Mouse (Mus musculus) right cerebral cortex, postnatal 14 days (tissue): ENCODE measurements around the gene BC107364.
"Not testable (repeated sequence)": the region's sequence is repeated elsewhere in the genome, so short reads cannot be mapped to it uniquely, and the experiment has no call there.

Experiments used
- DNase-seq: peaks from one replicate; pipeline ENCODE4 v3.0.0; 2022

BC107364 gene

DNA sequence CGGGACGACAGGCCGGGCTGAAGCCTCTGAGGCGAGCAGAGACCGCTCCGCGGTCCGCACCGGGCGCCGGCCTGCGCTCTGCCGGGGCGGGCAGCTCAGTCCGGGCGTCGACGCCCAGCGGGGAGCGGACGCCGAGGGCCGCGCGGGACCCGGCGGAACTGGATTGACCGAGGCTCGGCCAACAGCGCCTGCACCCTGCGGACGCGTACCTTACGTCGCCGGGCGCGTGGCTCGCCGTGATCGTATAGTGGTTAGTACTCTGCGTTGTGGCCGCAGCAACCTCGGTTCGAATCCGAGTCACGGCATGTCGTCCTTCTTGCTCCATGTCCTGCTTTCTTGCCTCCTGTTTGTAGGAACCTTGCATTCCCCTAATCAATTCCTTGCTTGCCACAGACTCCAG is at the start of gene BC107364:
Gene BC107364 (minus strand): TSS at position 45 of the 400 bp plus-strand sequence.
- DNase-seq: not testable (repeated sequence)

DNA sequence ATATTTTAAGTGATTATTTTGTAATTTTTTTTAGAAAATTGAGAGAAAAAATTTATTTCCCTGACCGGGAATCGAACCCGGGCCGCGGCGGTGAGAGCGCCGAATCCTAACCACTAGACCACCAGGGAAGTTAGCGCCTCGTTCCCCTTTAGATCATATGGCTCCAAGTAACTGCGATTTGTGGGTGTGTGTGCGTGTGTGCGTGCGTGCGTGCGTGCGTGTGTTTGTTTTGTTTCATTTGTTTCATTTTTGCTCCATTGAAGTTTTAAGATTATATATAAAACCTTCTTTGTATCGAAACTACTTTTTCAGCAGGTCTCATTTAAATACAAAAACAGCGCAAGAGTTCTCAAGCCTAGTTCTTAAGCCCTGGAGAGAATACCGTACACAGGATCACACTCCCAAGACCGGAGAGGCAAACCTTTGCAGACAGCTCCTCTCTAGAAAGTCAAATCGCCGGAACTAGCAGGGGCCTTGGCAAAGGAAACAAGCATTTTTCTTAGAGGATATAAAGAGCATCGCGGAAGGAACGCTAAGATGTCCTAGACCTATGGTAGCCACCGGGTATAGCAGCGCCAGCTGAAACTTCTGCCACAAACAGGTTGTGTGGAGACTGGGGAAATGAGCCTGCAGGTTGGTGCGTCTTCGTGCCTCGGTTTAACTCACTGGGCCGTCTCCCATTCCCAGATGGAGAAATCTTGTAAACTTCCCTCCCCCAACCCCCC is 49.4 kb upstream of the BC107364 start:
- DNase-seq: peak; percentile 82

DNA sequence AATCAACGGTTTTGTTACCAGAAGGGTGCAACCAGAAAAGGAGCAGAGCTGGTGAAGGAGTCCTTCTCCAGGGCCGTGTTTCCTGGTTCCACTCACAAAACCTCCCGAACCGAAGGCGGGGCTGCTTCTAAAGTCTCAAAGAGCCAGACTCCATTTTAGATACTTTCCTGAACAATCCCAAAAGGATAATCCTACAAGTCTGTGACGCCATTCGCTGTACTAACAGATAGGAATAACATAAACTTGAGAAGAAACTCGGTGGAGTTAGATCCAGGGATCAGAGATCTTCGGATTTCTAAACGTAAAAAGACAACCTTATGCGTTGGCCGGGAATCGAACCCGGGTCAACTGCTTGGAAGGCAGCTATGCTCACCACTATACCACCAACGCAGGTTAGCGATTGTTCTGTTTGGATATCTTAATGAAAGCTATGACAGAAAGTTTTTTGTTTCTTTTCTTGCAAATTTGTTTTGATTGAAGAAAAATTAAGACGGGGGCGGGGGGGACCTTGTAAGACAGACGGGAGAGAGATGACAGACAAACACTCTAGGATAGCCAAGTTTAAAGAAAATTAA is 48.7 kb upstream of the BC107364 start:
- peak; percentile 85 for DNase-seq

DNA sequence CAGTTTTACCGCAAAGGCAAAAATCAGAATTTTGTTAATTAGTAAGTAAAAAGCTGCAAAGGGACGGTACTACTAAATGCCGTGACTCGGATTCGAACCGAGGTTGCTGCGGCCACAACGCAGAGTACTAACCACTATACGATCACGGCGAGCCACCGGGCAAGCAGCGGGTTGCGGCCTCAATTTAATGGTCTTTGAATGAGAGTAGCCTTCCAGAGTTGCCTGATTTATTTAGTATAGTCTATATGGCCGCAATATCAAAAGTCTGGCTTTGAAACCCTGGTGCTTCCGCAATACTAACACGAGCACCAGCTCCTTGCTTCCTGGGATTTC is 48.1 kb upstream of the BC107364 start:
- peak; percentile 89 for DNase-seq

DNA sequence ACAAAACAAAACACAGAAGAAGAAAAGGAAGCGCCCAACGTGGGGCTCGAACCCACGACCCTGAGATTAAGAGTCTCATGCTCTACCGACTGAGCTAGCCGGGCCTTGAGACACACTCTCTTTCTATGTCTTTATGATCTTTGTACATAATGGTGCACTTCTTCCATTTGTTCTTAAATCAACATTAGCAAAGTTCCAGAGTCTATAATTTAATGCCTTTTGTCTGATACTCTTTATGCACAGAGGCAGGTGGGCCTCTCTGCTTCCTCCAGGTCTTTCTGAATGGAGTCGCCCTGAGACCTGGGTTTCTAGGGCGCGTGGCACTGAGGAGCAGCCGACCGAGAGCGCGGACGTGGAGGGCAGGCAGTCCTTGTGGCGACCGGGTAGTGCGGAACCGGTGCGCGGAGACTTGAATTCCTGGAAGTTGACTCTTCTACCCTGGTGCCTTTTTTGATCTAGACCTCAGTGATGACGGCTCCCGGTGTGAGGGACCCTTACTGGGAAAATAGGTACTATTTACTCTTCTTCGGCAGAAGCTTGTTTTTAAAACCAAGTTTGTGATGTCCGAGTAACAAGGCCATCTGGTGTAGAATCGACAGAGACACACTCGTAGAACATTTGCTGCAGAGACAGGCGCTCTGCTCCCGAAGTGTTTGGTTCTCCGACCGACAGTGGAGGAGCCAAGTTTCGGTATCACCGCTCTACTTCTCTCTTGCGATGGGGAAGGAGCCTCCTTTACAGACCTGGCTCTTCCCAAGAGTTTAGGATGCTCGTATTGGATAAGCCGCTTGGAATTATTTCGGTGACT is 47.6 kb upstream of the BC107364 start:
- peak; percentile 71 for DNase-seq

DNA sequence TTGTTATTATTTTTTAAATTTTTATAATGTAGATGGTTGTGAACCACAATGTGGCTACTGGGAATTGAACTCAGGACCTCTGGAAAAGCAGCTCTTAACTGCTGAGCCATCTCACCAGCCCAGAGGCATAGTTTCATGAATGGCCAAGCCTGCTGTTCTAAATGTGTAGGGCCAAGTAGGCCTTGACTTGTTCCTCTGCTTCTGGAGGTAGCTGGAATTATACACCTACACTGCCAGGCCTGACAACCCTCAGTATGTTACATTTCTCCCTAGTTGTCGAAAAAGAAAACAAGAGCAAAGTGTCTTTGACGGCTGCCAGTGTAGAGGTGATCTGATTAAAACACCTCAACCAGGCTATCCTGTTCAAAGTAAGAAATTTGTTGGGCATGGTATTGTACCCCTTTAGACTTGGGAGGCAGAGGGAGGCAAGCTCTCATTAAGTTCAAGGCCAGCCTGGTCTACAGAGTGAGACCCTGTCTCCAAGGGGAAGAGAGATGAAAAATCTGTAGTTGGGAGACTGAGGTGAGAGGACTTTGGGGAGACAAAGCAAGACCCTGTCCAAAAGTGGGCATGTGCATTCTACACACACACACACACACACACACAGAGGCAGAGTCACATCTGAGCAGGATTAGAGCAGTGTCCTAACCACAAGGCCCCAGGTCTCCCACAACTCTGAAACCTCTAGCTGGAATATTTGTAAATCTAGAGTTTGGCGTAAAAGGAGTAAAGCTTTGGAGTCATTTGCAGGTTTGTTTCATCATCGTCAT is 46.6 kb upstream of the BC107364 start:
- DNase-seq: no peak

DNA sequence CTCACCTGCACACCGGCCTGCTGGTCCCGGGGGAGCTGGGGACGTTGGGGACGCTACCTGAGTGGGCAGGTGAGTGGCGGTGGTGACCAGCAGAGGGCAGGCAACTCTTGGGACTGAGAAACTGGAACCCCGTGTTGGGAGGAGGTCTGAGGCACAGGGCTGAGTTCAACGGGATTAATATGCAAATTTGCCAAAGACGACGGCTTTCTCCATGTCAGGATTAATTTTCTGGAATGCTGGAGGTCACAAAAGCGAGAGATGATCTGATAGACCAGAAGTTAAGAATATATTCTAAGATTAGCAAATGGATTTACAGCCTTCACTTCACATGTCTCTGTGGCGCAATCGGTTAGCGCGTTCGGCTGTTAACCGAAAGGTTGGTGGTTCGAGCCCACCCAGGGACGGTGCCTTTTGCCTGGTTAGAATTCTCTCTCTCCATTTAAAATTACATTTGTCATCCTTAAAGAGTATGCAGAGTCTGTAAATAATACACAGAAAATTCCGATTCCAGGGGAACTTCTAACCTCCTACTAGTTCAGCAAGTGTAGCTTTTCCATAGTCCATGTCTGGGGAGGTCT is 45.4 kb upstream of the BC107364 start:
- peak; percentile 80 for DNase-seq

DNA sequence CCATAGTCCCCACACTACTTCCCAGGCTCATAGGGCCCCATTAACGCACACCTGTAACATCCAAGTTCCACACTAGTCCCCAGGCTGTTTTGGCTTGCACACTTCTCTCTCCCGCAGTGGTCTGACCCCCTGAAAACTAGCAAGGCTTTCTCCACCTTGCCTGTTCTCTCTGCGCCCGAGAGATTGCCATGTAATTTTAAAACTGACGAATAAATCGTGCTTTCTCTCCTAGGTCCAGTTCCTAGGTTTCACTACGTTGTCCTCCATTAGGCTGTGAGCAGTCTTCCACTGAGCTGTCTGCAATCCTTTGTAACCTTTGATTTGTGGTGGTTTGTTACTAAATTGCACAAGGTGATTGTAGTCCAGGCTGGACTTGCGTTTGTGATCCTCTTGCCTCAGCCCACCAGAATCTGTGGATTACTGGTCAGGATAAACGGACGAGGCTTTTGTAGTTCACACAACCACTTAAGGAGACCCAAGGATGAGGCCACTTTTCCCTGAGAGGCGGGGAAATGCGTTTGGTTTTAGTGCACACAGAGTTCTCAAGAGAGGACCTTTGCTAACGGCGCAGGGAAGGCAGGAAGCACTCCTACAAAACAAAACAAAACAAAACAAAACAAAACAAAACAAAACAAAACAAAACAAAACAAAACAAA is 44.6 kb upstream of the BC107364 start:
- not testable (repeated sequence) for DNase-seq

DNA sequence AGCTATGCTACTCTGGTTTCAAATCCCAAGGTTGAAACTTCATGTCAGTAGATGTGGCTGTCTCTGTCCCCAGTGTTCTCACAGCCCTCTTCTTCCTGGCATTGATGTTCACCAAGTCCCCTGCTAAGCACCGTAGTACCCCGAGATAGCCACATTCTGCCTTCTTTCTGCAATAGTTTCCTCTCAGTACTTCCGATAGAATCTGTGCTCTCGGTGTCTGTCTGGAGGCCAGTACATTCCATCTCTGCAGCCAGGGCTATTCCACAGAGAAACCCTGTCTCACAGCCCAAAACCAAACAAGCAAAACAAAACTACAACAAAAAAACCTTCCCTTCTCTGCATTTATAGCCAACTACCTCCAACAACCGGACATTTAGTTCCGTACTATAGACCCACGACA is 44.1 kb upstream of the BC107364 start:
- DNase-seq: no peak

DNA sequence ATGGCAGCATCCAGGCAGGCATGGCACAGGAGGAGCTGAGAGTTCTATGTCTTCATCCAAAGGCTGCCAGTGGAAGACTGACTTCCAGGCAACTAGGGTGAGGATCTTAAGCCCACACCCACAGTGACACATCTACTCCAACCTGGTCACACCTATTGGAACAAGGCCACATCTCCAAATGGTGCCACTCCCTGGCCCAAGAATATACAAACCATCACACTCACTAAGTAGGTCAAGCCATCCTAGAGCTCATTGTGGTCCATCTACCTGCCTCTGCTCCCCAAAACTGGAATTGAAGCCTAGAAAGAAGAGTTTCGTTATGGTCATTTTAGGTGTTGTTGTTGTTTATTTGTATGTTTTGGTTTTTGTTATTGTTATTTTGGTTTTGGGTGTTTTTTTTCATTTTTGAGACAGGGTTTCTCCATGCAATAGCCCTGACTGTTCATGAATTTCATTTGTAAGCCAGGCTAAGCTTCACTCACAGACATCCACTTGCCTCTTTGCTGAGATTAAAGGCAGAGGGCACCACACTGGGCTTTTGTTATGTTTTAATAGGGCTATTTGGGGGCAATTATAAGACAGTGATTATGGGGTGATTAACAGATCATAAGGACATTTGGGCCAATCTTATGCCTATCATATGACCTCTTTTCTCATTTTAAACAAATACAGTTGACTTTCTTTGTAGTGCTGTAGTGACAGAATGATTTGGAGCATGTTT is 43.5 kb upstream of the BC107364 start:
- no peak for DNase-seq

DNA sequence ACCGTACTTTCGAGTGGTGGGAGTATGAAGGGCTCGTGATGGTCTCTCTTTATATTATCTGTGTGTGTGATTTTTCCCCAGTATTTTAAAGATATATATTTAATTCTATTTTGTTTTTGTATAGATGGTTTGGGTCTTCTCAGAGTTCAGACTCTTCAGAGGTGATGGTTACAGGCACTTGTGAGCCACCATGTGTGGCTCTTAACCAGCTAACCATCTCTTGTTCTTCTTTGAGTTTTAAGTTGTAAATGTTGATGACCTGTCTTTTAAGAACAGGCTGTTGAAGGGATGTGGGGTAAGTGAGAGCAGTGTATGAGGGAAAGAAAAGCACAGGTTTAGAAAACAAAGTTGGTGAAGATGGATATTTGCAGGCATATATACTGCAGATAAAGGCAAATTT is 42.8 kb upstream of the BC107364 start:
- DNase-seq: no peak

DNA sequence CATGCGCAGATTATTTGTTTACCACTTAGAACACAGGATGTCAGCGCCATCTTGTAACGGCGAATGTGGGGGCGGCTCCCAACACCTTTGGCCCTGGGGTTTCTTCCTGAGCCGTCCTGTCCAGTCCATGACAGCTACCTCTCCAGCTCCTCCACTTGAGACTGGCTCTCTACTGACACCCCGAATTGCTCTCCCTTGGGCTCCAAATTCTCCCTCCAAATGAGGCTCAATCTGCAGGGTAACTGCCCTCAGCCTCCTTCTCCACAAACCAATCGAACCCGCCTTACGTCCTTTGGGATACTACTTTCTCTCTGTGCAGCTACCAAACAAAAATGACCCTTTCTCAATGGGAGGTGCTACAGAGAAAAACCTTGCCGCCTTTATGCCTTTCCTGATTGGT is 42.4 kb upstream of the BC107364 start:
- not testable (repeated sequence) for DNase-seq

DNA sequence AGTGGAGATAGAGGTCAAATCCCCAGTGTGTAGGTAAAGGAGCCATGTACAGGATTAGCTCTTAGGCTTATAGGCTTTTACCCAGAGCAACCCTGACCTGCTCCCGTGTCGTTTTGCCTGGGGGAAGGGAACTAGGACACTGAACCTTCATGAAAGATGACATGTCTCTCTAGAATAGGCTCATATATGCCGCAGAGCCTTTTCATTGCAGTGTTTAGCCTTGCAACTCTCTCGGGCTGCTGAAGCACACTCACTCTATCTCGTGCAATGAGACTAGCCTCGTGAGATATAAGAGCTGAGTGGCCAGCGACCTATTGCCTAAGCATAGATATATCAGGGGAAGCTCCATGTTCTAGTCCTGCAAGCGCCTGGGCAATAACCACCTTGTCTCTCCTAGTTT is 37.5 kb upstream of the BC107364 start:
- DNase-seq: not testable (repeated sequence)

DNA sequence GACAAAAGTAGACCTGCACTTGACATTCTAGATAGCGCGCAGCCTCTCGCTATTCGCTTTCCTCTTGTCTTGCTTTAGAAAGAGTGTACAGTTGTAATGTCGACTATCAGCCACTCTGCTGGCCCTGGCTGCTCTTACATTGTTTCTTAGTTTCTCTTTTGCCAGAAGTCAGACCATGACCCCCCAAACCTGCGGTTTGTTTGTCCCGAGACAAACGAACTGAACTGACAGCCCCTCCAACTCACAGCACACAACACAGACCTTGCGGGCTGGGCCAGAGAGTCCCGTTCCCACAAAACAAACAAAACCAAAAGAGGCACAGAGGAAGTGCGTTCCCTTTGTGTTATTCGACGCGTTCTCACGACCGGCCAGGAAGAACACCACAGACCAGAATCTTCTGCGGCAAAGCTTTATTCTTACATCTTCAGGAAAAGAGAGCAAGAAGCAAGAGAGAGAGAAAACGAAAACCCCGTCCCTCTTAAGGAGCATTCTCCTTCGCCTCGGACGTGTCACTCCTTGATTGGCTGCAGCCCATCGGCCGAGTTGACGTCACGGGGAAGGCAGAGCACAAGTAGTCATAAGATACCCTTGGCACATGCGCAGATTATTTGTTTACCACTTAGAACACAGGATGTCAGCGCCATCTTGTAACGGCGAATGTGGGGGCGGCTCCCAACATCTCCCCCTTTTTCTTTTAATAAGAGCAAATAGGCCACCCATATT is 37.0 kb upstream of the BC107364 start:
- DNase-seq: not testable (repeated sequence)

DNA sequence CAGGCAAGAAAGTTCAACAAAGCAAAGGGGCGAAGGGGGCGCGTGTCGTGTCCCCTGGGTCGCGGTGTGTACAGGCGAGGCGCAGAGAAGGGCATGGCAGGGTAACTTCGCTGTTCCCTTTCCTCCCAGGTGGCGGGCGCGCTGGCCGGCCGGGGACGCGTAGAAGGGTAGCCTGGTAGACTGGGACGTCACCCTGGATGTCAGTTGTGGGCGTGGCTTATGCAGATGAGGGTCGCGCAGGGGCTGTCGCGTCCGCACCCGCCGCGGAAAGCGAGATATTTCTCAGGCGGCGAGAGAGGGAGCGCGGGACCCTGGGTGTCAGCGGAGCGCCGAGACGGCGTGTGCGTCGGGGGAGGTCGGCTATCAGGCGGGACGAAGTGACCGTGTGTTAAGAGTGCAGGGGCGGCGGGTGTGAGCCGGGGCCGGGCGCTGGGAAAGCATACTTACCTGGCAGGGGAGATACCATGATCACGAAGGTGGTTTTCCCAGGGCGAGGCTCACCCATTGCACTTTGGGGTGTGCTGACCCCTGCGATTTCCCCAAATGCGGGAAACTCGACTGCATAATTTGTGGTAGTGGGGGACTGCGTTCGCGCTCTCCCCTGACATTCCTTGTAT is 36.3 kb upstream of the BC107364 start:
- not testable (repeated sequence) for DNase-seq

DNA sequence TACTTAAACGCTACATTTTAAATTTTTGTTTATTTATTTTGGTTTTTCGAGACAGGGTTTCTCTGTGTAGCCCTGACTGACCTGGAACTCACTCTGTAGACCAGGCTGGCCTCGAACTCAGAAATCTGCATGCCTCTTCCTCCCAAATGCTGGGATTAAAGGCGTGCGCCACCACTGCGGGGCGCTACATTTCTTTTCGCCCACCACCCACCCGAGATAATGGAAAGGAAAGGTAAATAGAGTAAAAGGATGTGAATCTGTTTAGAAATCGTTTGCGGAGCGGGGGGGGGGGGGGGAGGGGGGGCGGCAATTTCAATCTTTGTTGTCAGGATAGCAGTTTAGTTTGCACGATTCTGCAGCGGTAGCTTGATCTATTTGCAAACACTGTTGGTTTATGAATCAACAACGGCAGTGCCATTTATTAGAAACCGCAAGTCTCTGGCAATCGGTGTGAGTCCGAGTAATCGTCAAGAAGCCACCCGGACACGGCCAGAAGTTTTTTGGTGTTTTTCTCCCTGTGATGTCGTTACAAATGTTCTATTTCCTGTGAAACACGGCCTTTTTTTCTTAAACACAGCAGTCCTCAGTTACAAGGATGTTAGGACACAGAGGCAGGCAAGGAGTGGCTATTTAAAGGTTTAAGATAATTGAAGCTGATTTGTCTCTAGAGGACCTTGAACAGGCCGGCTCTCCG is 35.6 kb upstream of the BC107364 start:
- no peak for DNase-seq

DNA sequence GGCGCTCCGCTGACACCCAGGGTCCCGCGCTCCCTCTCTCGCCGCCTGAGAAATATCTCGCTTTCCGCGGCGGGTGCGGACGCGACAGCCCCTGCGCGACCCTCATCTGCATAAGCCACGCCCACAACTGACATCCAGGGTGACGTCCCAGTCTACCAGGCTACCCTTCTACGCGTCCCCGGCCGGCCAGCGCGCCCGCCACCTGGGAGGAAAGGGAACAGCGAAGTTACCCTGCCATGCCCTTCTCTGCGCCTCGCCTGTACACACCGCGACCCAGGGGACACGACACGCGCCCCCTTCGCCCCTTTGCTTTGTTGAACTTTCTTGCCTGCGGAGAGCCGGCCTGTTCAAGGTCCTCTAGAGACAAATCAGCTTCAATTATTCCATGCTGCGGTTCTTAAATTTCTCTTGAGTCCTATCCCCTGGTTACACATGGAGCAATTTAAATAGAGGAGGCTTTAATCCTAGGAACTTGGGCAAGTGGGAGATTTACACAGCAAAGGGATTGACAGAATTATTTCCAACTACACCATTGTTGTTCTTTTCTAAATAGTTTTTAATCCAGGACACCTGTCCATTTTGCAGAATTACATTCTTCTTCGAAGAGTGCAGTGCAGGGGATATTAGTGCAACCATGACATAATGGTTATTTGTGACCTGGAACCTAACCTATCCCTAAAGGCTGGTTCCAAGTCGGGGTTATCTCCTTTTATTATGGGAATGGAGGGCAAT is 34.9 kb upstream of the BC107364 start:
- DNase-seq: not testable (repeated sequence)

DNA sequence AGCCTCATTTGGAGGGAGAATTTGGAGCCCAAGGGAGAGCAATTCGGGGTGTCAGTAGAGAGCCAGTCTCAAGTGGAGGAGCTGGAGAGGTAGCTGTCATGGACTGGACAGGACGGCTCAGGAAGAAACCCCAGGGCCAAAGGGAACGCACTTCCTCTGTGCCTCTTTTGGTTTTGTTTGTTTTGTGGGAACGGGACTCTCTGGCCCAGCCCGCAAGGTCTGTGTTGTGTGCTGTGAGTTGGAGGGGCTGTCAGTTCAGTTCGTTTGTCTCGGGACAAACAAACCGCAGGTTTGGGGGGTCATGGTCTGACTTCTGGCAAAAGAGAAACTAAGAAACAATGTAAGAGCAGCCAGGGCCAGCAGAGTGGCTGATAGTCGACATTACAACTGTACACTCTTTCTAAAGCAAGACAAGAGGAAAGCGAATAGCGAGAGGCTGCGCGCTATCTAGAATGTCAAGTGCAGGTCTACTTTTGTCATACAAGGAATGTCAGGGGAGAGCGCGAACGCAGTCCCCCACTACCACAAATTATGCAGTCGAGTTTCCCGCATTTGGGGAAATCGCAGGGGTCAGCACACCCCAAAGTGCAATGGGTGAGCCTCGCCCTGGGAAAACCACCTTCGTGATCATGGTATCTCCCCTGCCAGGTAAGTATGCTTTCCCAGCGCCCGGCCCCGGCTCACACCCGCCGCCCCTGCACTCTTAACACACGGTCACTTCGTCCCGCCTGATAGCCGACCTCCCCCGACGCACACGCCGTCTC is 34.1 kb upstream of the BC107364 start:
- not testable (repeated sequence) for DNase-seq
